Mouse (Mus musculus): ENCODE data around the gene Racgap1. TPM values are rescaled to one million over a fixed set of nuclear protein-coding genes. Genes with fewer than 3 reads are reported as not detected.

The Racgap1 gene
- polyA plus RNA-seq, 1 experiment: 19.2 TPM

DNA sequence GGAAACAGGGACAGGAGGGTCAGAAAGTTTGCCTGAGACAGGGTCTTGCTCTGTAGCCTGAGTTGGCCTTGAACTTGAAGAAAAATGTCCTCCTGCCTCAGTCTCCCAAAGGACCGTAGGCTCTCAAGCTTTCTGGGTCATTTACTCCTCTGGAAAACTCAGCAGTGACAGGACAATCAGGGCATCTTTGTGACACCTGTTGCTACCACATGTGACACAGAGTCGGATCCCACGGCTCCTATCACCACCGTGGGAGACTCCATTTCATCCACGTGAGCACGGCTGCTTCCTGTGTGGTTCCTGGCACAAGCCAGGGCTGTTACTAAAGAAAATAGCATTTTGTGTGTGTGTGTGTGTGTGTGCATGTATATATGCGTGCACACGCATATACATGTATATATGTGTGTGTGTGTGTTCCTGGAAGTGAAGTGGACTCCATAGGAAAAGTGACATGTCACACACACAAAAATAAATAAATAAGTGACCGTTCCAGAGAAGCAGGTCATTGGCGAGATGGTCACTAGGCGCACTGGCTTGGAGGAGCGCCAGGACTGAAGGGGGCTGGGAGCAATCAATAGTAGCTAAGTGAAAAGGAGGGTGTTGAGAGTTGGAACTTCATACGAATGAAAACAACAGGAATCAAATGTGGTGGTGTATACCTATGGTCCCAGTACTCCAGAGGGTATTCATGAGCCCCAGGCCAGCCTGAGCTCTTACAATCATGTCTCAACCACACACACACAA, 42.9 kb downstream of the Racgap1 start:
- no peak for TF ChIP-seq GATA1 (IDR thresholded peaks at IDR 0.05; ENCODE audit: low read length)

- TF ChIP-seq GATA1 (IDR thresholded peaks at IDR 0.05; ENCODE audit: low read length): no peak
These were observed 43.9 kb downstream of the Racgap1 start for GRCm38 (mm10) chr15:99607388-99608113.

DNA sequence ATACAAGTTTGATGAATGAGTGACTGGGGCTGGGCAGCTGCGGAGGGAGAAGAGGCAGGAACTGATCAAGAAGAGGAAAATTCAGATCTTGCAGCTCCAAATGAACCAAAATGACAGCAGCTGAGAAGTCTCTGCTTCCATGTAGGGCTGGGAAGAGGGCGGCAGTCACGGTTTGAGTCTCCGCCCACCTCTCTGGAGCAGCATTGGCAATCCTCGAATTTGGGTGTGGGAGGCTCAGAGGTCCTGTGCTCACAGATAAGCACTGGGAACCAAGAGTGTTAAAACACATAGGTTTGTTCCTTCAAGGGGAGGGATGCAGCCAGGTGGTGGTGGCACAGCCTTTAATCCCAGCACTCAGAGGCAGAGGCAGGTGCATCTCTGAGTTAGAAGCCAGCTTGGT, 44.9 kb downstream of the Racgap1 start:
- no peak for TF ChIP-seq GATA1 (IDR thresholded peaks at IDR 0.05; ENCODE audit: low read length)

DNA sequence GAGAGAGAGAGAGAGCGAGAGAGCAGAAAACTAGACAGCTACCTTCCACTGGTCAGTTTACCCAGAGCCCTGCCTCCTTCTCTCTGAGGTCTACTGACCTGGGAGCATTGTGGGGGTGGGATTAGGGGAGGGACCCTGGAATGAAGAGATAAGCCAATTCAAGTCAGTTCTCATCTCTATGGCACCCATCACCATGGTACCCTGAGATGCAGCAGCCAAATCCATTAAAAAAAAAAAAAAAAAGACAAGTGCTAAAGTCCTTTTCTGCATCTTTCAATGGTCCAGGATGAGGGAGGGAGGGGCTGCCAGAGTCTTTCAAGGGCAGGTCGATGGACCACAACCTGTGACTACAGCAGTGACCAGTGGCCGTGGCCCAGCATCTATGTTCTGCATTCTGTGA, 45.9 kb downstream of the Racgap1 start:
- no peak for TF ChIP-seq GATA1 (IDR thresholded peaks at IDR 0.05; ENCODE audit: low read length)

DNA sequence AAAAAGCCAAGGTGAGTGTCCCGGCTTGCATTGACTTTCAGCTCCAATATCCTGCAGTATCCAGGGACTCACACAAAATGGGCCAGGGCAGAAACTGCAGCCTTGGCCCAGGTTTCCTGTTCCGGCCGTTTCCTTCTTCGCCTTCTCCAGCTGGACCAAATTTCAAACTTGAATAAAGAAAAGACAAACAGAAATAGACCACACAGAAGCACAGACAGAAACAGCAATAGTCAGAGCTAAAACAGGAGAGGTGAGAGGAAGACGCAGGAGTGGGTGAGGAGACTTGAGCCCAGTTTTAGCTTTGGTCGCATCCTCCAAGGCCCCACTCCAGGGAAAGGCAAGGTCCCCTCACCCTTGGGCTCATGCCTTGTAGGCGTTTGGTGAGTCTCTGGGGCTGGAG, 48.2 kb downstream of the Racgap1 start:
- no peak for TF ChIP-seq GATA1 (IDR thresholded peaks at IDR 0.05; ENCODE audit: low read length)

DNA sequence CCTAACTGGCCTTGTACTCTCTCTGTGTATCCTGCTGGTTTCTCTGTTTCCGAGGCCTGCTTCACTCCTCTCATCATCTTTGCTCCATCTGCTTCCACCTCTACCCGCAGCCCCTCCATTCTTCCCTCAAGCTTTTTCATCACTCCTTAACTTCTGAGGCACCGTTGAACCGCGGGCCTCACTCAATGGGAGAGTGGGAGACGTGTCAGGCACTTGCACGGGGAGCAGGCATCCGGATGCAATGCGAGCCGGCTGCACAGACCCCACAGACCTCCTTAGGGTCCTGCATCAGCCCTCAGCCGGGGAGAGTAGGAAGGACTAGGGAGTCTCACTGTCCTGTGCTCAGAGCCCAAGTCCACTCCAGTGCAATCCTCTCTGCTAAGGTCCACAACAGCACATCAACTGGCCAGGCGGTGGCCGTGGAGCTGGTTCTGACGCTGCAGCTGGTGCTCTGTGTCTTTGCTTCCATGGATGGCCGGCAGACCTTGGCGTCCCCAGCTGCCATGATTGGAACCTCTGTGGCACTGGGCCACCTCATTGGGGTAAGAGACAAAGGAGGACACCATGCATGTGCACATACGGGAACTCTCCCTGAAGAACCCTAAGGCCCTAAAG, 49.1 kb downstream of the Racgap1 start:
- no peak for TF ChIP-seq GATA1 (IDR thresholded peaks at IDR 0.05; ENCODE audit: low read length)

- TF ChIP-seq GATA1 (IDR thresholded peaks at IDR 0.05; ENCODE audit: low read length): no peak
These were observed 49.7 kb downstream of the Racgap1 start for GRCm38 (mm10) chr15:99601823-99602120.

DNA sequence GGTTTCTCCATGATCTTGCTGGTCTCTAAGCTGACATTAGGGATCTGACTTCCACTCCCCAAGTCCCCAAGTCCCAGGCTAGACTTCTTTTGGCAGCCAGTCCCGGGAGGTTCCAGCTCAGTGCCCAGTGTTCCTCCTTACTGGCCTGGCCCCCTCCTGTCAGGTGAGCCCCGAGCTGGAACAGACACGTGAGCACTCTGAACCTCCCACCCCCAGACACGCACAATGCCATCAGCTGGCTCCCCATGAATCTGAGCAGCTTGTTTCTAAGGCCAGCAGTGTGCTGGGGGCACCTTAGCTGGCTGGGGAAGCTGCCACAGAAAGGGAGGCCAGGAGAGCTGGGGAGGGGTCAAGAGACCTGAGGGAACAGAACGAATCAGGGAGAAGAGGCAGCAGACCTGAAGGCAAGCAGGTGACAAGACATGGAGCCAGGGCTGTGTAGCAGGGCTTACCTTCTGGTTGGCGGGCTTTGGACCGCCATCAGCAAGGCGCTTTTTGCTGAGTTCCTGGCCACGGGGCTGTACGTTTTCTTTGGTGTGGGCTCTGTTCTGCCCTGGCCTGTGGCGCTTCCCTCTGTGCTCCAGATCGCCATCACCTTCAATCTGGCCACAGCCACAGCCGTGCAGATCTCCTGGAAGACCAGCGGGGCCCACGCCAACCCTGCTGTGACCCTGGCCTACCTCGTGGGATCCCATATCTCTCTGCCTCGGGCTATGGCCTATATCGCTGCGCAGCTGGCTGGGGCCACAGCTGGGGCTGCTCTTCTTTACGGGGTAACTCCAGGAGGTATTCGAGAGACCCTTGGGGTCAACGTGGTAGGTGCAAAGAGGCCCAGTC, 50.3 kb downstream of the Racgap1 start, which contains the start of gene Aqp6:
TSS of gene Aqp6 (plus strand) at position 415 of the 837 bp plus-strand sequence.
- TF ChIP-seq GATA1 (IDR thresholded peaks at IDR 0.05; ENCODE audit: low read length): no peak

GRCm38 (mm10) chr15:99599245-99600070, 52.0 kb downstream of the Racgap1 start:
- TF ChIP-seq GATA1 (IDR thresholded peaks at IDR 0.05; ENCODE audit: low read length): no peak

- no peak for TF ChIP-seq GATA1 (IDR thresholded peaks at IDR 0.05; ENCODE audit: low read length)
These were observed 53.9 kb downstream of the Racgap1 start for GRCm38 (mm10) chr15:99597596-99597995.

DNA sequence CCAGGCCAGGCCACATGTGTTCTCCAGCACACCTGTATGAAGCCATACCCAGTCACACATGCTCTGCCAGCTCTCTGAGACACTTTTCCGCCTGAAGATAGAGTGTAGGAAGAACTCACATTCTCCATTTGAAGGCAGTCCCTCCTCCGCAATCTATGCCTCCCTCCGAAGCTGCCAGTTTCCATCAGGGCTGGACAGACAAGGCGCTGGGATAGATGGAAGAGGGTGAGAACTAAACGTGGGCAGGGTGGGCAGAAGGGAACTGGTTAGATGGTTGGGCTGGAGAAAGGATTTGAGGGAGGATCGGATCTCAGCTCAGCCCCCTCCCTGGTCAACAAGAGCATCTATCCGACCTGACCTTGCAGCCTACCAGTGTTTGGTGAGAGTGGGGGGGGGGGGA, 54.6 kb downstream of the Racgap1 start:
- TF ChIP-seq GATA1 (IDR thresholded peaks at IDR 0.05; ENCODE audit: low read length): no peak

DNA sequence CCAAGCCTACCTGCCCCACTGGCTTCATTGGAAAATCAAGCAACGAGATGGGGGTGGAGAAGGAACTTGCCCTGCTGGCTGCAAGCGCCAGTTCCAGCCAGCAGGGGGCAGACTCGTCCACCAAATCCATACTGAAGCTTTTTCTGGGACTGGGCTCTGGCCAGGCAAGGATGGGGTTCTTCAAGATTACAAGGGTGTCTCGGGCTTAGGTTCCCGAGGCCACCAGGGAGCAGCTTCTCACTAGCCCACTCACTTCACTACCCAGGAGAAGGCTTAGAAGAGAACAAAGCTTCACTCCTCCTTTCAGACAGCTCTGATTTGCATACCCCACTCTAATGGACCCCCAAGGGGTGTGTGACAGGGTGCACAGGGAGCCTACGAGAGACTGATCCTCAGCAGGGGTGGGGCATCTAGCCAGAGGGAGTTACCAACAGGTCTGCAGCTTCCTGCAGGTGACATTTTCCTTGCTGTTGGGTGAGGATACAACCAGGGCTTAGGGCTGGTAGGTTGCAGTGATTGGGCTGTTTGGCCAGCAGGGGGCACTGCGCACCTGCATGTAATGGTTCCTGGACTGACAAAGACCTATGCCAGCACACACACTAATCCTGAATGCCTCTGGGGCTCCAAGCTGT, 55.3 kb downstream of the Racgap1 start:
- no peak for TF ChIP-seq GATA1 (IDR thresholded peaks at IDR 0.05; ENCODE audit: low read length)

DNA sequence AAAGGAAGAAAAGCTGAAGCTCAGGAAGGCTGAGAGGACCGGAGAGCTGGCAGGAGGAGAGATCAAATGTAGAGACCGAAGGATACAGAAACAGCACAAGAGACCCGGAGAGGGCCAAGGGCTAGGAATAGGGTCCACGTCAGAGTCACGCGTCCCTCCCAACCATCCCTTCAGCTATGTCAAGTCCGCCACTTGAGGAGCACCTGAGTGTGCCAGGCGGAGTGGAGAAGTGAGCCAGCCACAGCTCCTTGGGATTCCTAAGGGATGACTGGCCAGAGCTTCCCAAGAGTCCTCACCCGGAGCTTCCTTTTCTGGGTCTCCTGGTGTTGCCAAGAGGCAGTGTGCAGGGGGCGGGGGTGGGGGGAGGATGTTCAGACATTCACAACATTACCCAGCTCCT, 56.5 kb downstream of the Racgap1 start:
- TF ChIP-seq GATA1 (IDR thresholded peaks at IDR 0.05; ENCODE audit: low read length): no peak

DNA sequence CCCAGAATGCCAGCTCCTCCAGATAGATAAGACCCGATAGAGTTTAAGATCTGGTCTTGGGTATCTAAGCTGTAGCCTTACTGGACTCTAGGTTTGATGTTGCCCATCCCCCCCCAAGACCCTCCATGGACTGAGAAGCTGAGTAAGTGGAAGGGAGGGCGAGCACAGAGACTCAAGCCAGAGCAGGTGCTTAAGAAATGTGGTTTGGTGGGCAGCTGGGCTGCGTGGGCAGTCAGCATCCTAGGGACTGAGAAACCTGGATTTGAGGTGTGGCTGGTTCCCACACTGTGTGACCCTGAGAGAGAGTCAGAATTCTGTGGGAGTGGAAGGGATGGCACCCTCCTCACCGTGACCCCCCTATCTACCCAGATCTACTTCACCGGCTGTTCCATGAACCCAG, 58.6 kb downstream of the Racgap1 start:
- TF ChIP-seq GATA1 (IDR thresholded peaks at IDR 0.05; ENCODE audit: low read length): no peak

Data from G1E-ER4 (cell line).